Mouse (Mus musculus): ENCODE measurements around the gene Mrgprb4.

Gene Mrgprb4

GRCm38 (mm10) chr7:48199188-48199587 is at the start of gene Mrgprb4:
TSS of gene Mrgprb4 (minus strand) at chr7:48199288.
- in situ Hi-C loops (cut with MboI; ENCODE audit: unreplicated experiment in 2 of 2): no loop called here

GRCm38 (mm10) chr7:48226114-48226513 is 27.0 kb upstream of the Mrgprb4 start:
- in situ Hi-C loops (cut with MboI; ENCODE audit: unreplicated experiment in 2 of 2): no loop called here

GRCm38 (mm10) chr7:48225065-48225464 is 26.0 kb upstream of the Mrgprb4 start:
- in situ Hi-C loops (cut with MboI; ENCODE audit: unreplicated experiment in 2 of 2): no loop called here

- in situ Hi-C loops (cut with MboI; ENCODE audit: unreplicated experiment in 2 of 2): no loop called here
Measured at GRCm38 (mm10) chr7:48168919-48169318, 30.2 kb downstream of the Mrgprb4 start, which contains the start of gene Mrgprb5. TSS of gene Mrgprb5 (minus strand) at chr7:48169019.

GRCm38 (mm10) chr7:48167471-48167870 is 31.6 kb downstream of the Mrgprb4 start:
- in situ Hi-C loops (cut with MboI; ENCODE audit: unreplicated experiment in 2 of 2): no loop called here
